Mouse (Mus musculus) lung, adult 18-20 months (tissue): ENCODE results near the gene Nxpe5.
A peak's percentile ranks its signal among the peaks of the same experiment; 100 is the strongest.

Experiments used
- DNase-seq, 2 experiments: peaks; one replicate each; pipeline ENCODE4 v3.0.0; 2022; ENCODE audit warnings: mixed read lengths in 2 of 2

Nxpe5 gene

DNA sequence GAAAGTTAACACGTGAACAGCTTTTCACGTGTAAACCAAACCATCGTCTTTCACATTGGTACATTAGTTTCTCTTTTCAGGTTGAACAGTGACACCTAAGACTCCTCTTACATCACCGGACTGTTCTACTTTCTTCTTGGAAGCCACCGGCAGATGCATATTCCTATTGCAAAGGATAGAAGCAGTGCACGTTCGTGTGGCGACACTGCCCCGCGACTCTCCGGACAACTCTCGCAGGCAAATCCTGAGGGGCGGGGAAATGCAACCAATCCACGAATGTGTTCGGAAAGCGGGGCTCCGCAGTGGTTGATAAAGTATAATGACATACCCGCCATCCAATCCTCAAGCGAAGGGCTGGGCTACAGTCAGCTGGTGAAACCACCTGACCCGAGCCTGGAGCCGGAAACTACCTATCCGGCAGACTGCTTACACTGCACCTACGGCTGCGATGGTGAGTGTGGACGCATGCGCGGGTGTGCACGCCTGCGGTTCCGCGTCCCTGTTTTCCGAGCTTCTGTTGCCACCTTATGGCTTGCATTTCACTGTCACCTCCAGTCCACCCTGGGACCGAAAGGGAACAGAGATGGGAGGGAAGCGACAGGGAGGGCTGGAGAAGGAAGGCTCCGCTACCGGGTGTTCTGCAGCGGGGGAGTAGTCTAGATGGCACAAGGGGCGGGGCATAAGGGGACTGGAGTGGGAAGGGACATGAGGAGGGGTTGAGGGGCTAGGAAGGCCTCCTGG lies 29.8 kb downstream of the Nxpe5 start, which contains the start of gene Lamtor4:
Gene Lamtor4 (plus strand): TSS at position 130 of the 741 bp plus-strand sequence.
- peak; percentile 97 for DNase-seq

DNA sequence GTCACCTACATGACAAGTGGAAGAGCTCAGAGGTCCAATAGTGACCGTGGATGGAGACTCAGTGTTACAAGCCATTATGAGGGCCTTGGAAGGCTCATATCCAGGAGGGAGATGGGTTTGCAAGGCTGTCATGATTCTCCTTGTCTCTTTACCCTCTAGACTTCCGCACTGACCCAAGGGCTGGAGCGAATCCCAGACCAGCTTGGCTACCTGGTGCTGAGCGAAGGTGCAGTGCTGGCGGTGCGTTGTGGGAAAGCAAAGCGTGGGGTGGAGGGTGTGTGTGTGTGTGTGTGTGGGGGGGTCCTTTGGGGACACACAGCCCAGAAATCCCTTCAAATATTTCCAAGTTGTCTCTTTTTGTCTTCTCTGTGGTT lies 30.4 kb downstream of the Nxpe5 start:
- DNase-seq, result no peak

DNA sequence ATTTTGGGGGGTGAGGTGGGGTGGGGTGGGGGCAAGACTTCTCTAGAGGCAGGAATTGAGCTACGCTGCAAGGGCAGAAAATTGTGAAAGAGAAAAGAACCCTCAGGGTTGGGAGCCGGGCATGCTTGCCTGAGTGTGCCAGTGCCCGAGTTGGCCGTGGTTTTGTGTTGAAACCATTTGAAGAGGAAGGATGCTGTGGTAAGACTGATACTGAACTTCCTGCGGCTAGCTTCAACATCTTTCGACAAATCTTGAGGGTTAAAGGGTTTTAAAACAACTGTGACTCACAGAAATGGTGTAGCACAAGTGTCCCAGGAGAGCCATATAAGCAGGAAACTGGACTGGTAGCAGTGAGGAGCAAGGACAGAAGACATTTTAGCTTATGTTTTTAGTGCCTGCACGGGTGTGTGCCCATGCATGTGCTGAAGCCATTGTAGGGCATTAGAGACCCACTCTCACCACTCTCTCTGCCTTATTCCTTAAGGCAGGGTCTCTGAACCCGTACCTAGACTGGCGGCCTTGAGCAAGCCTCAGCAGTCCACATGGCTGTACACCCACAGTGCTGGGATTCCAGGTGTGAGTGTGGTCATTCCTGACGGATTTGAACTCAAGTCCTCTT lies 31.4 kb downstream of the Nxpe5 start:
- peak in 1 of 2 experiments; percentile 35 for DNase-seq

DNA sequence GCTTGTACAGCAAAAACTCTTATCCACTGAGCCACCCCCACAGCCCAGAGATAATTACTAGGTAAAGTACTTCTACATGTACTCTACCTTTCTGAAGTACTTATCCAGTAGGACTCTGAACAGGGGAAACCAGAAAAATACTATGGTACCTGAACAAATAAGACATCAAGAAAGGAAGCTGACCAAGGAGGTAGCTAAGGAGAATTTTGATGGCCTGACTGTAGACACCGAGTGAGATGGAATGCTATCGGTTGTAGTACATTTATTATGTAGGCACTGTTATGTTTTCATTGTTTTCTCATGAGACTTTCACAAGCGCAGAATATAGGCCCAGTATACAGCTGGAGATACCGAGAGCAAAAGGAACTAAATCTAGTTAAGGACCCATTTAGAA lies 31.9 kb downstream of the Nxpe5 start:
- DNase-seq, result no peak

DNA sequence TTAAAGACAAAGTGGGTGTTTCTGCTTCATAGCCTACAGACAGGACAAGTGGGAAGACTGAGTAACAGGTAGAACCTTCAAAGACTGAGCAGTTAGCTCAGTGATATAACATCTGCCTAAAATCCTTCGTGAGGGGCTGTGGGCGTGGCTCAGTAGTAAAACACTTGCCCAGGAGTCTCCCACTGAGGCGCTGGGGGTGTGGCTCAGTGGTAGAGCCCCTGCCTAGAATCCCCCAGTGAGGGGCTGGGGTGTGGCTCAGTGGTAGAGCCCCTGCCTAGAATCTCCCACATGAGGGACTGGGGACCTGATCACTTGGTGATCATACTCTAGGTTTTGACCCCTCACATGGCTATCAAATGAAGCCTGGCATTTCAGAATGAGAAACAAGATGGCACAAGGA lies 32.4 kb downstream of the Nxpe5 start:
- DNase-seq, result no peak

DNA sequence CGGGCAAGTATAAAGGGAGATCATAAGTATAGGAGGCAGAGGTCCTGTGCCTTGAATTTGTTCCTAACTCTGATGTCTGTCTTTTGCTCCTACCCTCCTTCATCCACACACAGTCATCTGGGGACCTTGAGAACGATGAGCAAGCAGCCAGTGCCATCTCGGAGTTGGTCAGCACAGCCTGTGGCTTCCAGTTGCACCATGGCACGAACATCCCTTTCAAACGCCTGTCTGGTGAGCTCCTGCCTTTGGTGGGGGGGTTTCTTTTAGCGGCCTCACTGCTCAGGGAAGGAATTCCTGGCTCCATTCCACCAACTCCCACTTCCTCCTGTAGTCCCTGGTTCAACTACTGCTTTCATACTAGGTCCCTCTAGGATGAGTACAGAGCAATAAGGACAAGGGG lies 32.8 kb downstream of the Nxpe5 start:
- DNase-seq, result no peak

DNA sequence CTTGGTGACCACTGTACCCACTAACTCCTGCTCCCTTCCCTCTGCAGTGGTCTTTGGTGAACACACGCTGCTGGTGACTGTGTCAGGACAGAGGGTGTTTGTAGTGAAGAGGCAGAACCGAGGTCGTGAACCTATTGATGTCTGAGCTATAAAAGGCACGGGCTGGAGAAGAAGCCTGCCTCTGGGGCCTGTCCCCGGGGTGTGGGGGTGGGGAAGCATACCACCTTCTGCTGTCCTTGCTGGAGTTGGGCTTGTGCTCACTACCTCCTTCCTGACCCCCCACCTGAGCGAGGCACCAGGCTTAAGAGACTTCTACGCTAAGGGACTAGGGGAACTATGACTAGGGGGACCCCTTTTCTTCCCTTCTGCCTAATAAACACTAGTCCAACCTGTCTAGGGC lies 33.3 kb downstream of the Nxpe5 start:
- DNase-seq, result no peak

DNA sequence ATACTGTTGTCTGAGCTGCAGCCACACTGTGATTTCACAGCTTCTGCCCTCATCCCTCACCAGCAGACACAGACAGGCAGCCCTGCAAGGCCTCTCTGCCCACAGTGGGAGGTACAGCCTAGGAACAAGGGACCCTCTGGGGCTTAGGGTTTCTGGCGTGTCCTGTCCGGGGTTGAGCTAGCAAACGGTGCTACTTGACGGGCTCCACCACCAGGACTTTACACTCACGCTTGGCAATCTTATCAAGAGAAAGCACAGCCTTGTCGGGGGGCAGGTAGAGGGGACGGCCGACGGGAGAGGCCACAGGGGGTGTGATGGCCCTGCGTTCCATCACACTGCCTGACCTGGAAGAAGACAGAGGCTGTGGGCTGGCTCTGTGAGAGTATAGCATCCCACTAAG lies 34.4 kb downstream of the Nxpe5 start:
- DNase-seq, result no peak

DNA sequence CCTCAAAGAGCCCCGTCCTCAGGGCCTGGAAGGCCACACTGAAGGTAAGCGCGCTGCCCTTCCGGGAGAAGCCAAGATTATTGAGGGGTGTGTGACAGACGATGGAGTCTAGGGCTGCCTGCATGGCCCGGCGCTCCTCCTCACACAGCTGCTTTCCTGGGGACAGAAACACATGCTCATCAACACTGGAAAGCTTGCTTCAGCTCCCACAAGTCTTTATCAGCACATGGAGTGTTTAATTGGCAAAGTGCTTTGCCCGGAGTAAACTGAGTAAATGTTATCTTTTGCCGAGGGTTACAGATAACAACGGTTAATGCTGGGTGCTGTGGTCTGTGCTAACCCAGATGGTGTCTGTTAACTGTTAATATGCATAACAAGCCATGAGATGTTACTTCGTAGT lies 35.1 kb downstream of the Nxpe5 start:
- DNase-seq, result no peak

DNA sequence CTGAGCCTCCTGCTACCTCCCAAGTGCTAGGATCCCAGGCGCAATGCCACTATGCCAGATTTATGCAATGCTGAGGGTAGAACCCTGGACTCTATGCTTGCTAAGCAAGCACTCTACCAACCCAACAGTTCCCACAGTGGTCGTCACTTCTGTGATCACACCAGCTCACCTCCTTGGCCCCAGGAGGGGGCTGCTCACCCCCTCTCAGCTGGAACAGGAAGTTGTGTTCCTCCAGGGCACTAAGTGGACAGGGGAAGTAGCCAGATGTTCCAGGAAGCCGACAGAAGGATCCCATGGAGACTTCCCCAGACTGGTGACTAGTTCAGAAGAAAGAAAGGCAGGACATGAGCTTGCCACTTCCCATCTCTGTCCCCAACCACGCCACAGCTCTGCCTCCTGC lies 36.3 kb downstream of the Nxpe5 start:
- no peak for DNase-seq

DNA sequence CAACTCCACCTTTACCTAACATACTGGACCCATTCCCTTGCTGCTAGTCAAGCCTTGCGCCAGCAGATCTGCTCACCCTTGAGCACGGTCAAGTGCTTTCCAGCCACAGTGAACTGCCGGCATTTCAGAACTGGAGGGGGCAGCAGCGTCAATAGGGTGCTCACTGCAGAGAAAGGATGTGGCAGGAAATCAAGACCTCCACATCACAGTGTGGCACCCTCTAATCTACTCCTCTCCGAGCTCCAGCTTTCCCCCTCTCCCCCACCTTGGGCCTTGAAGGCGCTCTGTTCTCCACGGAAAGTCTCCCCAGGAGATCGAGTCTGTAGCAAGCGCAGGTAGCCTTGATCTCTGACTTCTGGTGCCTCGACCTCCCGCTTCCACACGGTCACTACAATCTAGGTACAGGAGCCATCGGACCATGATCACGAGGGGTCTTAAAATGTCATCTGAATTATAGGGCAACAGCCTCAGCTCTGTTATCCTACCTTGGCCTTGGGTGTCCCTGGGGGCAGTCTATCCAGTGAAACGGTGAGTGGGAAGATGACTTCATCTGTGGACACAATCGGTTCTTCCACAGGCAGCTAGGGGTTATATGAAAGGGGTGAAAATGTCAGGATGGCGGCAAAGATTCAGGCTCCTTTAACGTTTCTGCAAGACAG lies 37.0 kb downstream of the Nxpe5 start:
- DNase-seq, result no peak

DNA sequence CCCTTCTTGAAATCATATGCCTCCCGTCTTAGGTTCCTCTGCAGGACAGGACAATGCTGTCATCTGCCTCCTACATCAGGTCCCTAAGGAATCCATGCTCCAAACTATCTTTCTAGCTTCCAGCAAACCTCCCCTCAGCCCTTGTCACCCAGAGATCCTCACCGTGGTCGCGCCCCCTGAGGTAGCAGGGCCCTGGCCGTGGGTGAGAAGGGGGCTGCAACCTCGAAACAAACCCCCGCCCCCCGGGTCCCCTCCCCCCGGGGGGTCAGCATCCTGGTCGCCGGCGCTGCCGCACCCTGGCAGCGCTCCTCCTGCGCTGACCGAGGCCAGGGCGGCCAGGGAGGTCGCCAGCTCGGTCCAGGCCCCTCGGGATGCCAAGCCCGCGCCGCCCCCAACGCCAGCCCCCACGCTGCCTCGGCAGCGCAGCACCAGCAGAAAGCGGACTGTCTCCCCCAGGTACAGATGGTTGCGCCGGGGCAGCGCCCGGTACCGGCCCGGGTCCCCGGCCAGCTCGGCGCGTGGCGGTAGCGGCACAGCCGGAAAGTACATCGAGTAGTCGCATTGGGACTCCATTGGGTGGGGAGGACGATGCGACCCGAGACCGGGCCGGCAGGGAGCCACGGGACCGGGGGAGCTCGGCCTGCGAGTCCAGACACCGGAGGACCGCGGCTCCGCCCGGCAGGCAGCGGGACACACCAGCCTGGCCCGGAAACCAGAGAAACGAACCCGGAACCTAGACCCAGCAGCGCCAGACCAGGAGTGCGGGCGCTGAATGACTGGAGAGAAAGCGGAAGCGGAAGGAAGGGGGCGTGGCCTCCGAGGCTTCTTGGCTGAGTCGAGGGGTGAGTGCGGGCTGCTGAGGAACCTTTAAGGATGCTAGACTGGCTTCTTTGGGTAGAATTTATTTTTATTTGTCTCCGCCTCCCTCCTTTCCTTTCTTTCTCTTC lies 37.8 kb downstream of the Nxpe5 start, which contains the start of gene BC037034:
Gene BC037034 (minus strand): TSS at position 774 of the 947 bp plus-strand sequence.
- peak; percentile 92 to 94 for DNase-seq

DNA sequence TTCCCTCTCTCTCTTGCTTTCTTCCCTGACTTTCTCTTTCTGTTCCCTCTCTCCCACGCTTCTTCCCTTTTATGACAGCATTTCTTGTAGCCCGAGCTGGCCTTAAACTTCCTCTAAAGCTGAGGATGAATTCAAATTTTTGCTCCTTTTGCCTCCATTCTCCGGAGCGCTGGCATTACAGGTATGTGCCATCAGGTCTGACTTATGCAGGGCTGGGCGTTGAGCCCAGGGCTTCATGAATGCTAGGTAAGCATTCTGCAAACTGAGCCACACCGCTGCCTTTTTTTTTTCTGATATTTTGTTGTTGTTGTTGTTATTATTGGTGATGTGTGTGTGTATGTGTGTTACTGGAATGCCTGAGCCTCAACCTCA lies 38.5 kb downstream of the Nxpe5 start:
- DNase-seq, result no peak

DNA sequence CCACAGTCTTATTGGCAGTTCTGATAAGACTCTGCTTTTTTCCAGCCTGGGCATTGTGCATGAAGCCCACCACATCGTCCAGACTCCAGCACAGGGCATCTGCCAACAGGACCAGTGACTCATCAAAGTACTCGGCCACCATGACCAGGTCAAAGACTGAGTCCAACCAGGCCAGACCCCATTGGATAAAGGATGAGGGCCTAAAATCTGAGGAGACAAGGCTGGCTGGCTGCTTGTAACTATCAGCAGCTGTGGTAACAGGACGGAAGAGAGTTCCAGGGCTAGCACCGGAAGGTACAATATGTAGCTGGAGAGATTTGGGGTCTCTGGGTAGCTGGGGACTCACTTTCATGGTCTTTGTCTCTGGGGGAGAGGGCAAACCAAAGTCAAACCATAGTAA lies 40.0 kb downstream of the Nxpe5 start:
- no peak for DNase-seq

DNA sequence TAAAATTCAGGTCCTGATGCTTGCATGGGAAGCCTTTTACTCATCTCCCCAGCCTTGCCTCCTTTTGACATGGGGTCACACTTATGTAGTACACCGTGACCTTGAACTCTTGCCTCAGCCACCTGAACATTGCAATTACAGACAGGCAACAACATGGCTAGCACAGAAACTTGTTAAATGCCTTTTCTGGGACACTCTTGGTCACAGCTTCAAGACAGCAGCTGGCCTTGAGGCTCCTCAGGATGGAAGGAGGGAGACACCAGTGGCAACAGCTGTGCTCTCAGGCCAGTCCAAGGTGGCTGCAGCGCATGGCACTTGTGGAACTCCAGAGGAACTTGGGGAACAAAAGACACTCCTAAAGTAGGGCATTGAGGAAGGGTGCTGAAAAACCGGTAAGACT lies 41.4 kb downstream of the Nxpe5 start:
- DNase-seq, result no peak

DNA sequence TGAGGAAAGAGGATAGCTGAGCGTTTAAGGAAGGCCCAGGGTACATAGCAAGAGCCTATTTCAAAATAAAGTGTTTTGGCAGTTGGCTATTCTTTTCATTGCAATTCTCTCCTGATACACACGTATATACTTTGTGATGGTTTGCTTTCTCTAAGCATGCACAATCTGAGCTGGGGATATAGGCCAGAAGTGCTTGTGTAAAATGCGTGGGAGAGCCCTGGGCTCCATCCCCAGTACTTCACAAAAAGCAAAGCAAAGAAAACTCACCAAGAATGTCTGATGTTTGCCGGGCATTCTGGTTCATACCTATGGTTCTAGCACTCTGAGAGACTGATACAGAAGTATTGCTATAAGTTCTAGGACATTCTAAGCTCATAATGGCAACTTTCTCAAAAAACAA lies 43.3 kb downstream of the Nxpe5 start:
- no peak for DNase-seq

DNA sequence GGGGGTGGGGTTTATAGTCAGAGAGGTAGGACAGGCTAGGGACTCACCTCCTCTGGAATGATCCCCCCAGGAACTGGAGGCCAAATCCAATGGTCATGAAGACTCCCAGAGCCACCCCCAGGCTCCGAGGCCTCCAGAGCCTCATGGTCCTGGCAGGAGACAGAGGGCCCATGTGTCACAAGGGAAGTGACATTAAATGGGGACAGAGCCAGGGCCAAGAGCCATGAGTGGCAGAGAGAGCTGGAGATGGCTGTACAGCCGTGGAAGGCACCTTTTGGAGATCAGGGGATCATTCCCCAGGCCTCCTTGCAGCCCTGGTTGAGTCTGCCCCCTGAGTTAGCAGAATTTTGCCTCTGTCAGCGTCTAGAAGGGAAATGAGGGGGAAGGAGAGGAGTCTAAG lies 45.5 kb downstream of the Nxpe5 start:
- DNase-seq, result no peak

DNA sequence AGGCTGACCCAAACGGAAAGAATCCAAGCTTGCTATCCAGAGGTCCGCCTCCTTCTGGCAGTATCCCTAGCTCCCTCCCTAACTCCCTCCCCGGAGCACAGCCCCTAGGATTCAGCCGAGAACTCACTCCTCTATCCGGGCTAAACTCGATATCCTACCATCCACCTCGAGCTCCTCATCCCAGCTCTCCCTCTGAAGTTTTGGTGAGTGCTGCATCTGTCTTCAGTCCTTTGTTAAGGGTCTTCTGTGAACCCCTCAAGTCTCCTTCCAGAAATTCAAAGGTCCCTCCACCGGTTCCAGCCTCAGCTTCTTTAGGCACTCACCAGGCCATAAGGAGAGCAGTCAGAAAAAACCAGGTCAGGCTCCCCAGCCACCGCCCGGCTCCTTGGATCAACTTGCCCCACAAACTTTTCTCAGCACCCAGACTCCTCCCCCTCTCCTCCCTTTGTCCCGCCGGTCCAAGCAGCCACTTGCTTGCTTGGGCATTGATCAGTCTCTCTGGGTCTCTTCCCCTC lies 46.8 kb downstream of the Nxpe5 start, which contains the start of gene Gal3st4:
Gene Gal3st4 (minus strand): TSS at position 432 of the 515 bp plus-strand sequence.
- DNase-seq, result no peak

DNA sequence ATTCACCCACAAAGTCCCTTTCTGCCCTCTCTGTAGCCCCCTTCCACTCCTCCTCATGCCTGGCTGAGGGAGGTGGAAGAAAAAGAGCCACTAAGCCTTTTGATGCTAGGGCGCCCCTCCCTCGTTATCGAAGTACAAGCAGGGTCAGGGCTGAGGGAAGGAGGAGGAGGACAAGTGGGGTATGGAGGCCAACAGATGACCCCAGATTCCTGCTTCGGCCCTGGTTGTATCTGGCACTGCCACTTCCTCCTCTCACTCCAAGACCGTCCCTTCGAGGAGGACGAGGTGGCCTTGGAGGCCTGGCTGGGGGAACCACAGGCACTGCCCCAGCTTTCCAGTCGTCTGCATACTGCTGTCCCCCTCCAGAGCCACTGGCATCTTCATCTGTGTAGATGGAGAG lies 48.5 kb downstream of the Nxpe5 start:
- DNase-seq, result no peak

DNA sequence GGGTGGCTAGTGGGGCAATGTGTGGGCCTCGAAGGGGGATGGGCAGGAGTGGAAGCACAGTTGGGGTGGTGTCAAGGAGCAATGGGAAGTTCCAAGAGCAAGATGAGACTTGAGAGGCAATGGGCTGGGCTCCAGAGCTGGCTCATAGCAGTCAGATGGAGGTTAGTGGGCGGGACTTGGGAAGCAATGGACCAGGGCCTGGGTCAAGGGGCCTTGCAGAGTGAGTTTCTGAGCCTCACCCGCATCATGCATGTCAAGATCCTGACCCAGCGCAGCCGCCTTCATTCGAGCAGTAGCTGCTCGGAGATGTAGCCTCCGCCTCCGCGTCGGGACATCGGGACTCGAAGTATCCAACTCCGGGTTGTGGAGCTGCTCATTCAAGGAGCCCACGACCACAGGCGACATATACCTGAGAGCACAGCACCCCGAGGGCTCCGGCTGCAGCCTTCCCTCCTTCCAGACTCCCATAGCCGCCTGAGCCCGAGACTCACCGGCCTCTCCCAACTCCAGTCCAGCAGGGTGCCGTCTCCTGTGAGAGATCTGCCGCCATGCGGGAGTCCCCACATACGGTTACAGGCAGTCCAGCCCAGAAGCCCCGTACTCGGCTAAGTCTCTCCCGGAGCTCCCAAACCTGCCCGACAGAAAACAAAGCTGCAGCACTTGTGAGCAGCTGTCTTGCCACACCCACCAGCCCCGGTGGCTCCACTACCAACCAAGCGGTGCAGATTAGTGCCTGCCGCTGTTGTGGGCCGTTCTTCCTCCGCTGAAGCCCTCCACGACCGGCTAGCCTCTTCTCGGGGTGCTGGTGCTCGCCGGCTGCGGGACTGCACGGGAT lies 49.7 kb downstream of the Nxpe5 start:
- DNase-seq, result no peak

DNA sequence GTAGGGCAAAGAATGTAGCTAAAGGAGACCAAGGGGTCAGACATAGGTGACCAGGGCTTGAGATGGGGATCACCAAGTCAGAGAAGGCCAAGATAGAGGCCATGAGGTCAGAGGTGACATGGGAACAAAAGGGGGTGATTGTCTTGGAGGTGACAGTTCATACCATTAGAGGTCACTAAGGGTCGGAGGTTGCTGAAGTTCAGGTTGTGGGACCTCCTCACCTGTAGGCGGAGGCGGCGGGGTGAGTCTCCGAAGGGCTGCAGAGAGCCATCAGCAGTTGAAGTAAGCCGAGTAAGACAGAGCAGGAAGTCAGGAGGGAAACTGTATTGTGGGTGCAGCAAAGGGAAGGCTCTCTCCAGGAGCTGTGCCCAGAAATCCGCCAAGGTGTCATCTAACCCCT lies 52.3 kb downstream of the Nxpe5 start:
- no peak for DNase-seq
